Mouse (Mus musculus): ENCODE data around the gene Syngap1.

The Syngap1 gene

GRCm38 (mm10) chr17:26994410-26994809 lies 53.4 kb downstream of the Syngap1 start:
- DNase-seq (ENCODE audit: low spot score in 2 of 2), result no peak

DNA sequence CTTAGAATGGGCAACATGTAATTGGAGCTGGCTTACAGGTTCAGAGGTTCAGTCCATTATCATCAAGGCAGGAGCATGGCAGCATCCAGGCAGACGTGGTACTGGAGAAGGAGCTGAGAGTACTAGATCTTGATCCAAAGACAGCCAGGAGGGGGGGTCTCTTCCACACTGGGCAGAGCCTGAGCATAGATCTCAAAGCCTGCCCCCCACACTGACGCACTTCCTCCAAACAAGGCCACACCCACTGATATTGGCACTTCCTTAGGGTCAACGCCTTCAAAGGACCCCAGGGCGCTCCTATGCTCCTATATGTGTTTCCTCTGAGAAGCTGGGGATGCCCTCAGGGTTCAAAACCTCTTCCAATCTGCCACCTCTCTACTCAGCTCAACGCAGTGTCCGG lies 54.0 kb downstream of the Syngap1 start:
- DNase-seq (ENCODE audit: low spot score in 2 of 2), result no peak

DNA sequence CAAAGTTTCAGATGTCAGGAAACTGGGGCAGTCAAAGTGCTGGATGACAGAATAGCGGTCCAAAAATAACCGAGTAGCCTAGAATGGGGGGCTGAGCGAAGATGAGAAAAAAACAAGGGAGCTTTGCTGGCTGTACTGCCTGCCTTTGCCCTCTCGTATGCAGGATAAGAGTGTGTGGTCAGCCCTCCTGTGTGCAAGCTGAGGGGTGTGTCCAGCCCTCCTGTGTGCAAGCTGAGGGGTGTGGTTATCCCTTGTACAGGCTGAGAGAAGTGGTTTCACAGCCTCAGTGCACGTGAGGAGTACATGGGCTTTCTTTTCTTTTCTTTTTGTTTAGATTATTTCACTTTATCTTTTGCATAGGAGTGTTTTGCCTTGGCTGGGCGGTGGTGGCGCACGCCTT lies 54.5 kb downstream of the Syngap1 start:
- DNase-seq (ENCODE audit: low spot score in 2 of 2), result no peak

DNA sequence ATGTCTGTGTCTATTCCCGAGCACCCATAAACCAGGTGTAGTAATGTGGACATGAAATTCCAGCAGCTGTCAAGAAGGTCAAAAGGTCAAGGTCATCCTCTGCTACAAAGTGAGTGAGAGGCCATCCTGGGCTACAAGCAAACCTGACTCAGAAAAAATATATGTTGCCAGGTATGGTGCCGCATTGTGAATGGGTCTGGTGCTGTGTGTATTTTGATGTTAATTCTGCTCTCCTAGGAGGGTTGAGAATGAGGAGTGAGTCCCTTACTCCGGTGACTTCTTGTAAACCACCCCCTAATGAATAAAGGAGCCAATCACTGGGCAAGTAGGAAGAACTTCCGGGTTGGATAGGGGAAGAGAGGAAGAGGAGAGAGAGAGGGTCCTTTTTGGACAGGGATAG lies 56.6 kb downstream of the Syngap1 start:
- no peak for DNase-seq (ENCODE audit: low spot score in 2 of 2)

DNA sequence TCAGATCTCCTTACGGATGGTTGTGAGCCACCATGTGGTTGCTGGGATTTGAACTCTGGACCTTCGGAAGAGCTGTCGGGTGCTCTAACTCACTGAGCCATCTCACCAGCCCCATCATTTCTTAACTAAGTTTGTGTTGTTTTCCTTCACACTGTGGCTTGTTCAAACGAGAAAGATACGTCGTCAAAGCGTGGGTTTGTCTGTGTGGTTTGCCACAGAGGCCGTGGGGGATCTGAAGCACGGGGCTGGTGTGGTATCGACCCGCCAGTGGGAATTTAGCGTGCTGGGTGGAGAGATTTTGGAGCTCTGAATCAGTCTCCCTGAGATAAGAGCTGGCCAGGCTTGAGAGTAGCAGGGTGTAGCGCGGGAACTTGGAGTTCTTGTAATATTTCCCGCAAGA lies 57.2 kb downstream of the Syngap1 start:
- no peak for DNase-seq (ENCODE audit: low spot score in 2 of 2)

DNA sequence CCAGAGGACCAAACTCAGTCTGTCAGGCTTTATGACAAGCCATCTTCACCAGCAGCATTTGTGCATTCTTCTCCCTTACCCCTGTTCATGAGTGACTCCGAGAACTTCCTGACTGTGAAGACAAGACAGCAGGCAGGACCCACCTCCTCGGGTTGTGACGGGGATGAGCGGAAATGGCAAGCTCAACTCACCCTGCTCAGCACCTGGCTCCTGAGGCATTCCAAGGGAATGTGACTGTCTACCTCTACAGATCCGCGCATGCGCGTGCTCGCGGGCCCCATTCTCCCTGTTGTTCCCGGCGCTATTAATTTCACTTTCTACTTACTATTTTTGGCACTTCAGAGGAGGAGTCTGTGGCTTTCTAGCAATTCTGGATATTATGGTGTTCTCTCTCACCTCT lies 58.9 kb downstream of the Syngap1 start:
- no peak for DNase-seq (ENCODE audit: low spot score in 2 of 2)

DNA sequence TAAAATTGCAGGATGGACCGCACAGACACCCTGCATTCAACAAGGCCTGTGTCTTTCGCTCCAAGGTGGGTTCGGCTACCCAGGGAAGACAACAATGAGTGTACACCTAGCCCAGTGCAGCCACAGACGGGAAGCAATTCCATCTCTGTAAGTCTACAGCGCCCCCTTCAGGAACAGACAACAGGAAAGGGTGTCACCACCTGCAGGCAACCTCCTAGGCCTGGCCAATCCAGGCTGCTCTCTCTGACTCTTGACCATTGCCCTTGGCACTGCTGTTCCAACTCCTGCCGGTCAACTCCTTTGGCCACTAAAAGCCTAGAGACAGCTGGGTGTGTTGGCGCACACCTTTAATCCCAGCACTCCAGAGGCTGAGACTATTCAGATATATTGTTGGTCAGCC lies 60.1 kb downstream of the Syngap1 start:
- no peak for DNase-seq (ENCODE audit: low spot score in 2 of 2)

GRCm38 (mm10) chr17:27001889-27002288 lies 60.8 kb downstream of the Syngap1 start:
- DNase-seq (ENCODE audit: low spot score in 2 of 2), result no peak

GRCm38 (mm10) chr17:27004431-27004830 lies 63.4 kb downstream of the Syngap1 start:
- DNase-seq (ENCODE audit: low spot score in 2 of 2), result peak in 1 of 2 experiments; percentile 44

GRCm38 (mm10) chr17:27004903-27005485 lies 63.9 kb downstream of the Syngap1 start:
- no peak for DNase-seq (ENCODE audit: low spot score in 2 of 2)

DNA sequence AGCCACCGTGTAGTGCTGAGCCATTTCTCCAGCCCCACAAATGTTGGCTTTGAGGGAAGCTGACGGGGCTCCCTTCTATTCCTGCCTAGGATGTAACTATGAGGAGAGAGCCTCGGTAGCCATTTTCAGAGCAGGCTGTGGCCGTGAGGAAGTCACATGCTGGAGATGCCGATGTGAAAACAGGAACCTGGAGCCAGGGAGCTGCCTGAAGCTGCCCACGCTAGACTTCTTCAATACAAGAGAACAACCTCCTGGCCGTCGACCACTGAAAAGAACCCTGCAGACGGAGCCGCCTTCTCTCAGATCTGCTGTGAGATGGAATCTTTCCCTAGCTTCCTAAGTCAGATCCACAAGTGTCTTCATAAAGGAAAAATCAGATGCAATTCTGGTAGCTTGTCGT lies 64.6 kb downstream of the Syngap1 start:
- DNase-seq (ENCODE audit: low spot score in 2 of 2), result no peak

- DNase-seq (ENCODE audit: low spot score in 2 of 2), result no peak
Measured at GRCm38 (mm10) chr17:27008277-27008676, 67.2 kb downstream of the Syngap1 start.

DNA sequence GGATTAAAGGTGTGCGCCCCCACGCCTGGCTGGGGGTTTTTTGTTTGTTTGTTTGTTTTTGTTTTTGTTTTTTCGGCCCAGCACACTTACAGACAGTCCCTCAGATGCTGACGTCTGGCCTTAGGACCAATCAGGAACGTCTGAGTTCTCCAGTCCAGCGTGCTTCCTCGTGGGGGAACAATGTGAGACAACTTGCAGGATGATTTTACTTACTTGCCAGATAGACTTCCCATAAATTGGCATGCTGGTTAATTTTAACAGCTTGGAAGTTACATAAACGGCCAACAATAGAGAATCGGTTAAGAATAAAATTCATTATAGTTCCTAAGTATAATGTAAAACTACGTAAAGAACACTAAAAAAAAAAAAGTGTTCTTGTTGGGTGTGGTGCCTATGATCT lies 70.1 kb downstream of the Syngap1 start:
- DNase-seq (ENCODE audit: low spot score in 2 of 2), result no peak

- no peak for DNase-seq (ENCODE audit: low spot score in 2 of 2)
Measured at GRCm38 (mm10) chr17:27011998-27012672, 71.1 kb downstream of the Syngap1 start.

DNA sequence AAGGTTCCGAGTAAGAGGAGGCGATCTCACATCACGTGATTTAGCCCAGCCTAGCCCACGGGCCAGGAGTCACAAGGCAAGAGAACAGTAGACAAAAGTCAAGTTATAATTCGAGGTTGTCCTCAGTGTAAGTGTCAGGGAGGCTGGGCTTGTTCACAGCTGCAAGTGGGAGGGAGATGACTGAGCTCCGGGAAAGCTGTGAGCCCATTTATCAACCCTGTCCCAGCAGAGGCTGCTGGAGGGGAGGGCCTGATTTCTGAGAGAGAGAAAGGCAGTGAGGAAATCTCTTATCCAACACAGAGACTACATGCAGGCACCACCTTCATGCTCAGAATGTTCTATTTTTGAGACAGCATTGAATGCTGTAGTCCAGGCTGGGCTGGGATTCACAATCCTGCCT lies 71.9 kb downstream of the Syngap1 start:
- no peak for DNase-seq (ENCODE audit: low spot score in 2 of 2)

GRCm38 (mm10) chr17:27017564-27018499 lies 76.8 kb downstream of the Syngap1 start:
- DNase-seq (ENCODE audit: low spot score in 2 of 2), result peak; percentile 79 to 92

DNA sequence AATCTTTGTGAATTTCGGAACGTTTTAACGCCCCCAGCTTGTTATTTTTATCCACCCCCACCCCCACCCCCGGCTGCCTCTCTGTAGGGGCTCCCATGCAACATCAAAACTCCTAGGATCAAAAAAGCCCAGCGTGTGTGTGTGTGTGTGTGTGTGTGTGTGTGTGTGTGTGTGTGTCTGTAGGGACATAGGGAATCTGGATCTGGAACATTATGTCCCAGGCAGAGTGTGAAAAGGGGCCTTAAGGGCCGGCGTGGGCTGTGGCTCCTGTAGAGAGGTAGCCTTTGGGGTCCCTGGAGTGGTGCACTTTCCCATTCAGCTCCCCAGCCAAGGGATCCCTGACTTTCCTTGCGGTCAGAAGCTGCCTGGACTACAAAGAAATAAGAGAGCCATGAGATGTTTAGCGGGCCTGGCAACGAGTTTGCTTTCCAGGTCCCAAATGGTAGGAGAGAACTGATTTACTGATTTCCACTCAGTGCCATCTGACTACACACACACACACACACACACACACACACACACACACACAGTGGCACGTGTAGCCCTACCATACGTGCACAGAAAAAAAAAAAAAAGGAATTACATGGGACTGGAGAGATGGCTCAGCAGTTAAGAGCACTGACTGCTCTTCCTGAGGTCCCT lies 77.6 kb downstream of the Syngap1 start:
- no peak for DNase-seq (ENCODE audit: low spot score in 2 of 2)

DNA sequence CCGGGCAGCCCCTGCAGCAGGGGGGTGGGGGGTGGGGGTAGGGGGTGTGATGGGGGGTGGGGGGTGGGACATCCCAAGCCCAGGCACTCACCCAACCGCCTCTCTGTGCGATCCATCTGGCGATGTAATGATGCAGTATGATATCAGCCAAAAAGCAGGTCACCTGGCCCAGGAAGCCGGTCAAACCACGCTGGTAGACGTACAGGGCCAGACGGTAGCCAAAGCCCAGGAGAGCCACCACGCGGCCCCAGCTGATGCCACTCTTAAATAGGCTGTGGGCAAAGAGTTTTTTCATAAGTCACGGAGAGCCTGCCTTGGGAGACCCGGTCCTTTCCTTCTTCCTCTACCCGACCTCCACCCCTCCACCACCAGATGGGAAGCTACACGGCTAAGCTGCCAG lies 80.0 kb downstream of the Syngap1 start:
- DNase-seq (ENCODE audit: low spot score in 2 of 2), result no peak

DNA sequence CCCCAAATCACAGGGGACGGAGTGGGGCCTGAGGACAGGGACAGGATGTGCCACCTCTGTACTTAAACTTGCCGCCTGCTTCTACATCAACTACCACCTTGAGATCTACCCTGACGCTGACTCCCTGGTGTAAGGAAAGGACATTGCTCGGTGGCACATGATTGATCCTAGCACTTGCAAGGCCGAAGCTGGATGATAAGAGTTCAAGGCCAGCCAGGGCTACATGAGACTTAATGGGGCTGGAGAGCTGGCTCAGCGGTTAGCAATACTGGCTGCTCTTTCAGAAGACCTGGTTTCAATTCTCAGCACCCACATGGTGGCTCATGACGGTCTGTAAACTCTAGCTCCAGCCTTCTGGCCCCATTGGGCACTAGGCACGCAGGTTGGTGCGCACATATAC lies 80.7 kb downstream of the Syngap1 start:
- no peak for DNase-seq (ENCODE audit: low spot score in 2 of 2)

Data from urinary bladder, adult 18-20 months (tissue).